Mouse (Mus musculus) kidney, postnatal 36 days (tissue): Measurements from ENCODE around the gene Zzz3.

Experiments
- DNase-seq, 2 experiments: peaks; one replicate each; pipeline ENCODE4 v3.0.0; 2021 to 2022; ENCODE audit warnings: mixed read lengths in 2 of 2

Gene Zzz3

GRCm38 (mm10) chr3:152497842-152498241 is 102.6 kb downstream of the Zzz3 start:
- DNase-seq: no peak

GRCm38 (mm10) chr3:152498968-152499696 is 103.9 kb downstream of the Zzz3 start:
- no peak for DNase-seq

- no peak for DNase-seq
These were observed 112.6 kb downstream of the Zzz3 start for GRCm38 (mm10) chr3:152507900-152508299.

GRCm38 (mm10) chr3:152508419-152508993 is 113.2 kb downstream of the Zzz3 start:
- DNase-seq: no peak

GRCm38 (mm10) chr3:152509268-152509667 is 114.0 kb downstream of the Zzz3 start:
- no peak for DNase-seq
